Mouse (Mus musculus): ENCODE results near the gene Numa1. TPM values are rescaled to one million over a fixed set of nuclear protein-coding genes. Genes with fewer than 3 reads are reported as not detected.

Numa1 gene
- total RNA-seq, 1 experiment = 91.0 TPM

DNA sequence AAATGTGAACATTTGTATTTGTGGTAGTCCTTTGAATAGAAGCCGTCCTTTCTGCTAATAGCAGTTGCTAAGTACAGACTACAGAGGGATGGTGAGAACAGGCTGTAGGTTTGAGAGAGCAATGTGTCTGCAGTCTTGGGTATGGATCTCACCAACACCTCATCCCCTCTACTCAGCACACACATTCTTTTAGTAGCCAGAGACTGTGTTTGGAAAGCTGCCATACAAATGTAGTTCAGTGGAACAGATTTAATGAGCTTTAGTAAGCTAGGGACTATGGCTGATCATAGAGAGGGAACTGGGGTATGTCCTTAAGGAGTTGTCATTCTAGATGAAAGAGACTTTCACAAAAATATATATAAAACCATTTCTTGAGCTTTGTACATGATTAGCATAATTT is 33.3 kb downstream of the Numa1 start:
- Histone ChIP-seq H3K4me3 (ENCODE audit: insufficient read depth in 1 of 2, low read depth in 1 of 2, low read length in 2 of 2, poor library complexity in 1 of 2, severe bottlenecking in 1 of 2) (no peak overlapping the region), H3K36me3 (ENCODE audit: control insufficient read depth, insufficient read depth, low read length, poor library complexity, severe bottlenecking) (no peaks in the 10 kb centered on the region), H3K9me3 (ENCODE audit: control insufficient read depth, insufficient read depth, low read depth, low read length) (no peaks in the 10 kb centered on the region), H3K9ac (ENCODE audit: insufficient read depth, low read depth, low read length, poor library complexity, severe bottlenecking) (no peak overlapping the region), H3K4me1 (ENCODE audit: control insufficient read depth in 2 of 2, insufficient read depth in 2 of 2, low read length in 2 of 2, poor library complexity in 1 of 2) (peaks cover 3 to 6% of the 10 kb centered on the region in 2 experiments; a peak in 2 of 4 replicates), H3K27ac (ENCODE audit: insufficient read depth, low read depth, low read length, poor library complexity, severe bottlenecking) (no peak overlapping the region)
- in situ Hi-C loops (cut with MboI; ENCODE audit: low sequenced_read_pairs in 2 of 2, unreplicated experiment in 2 of 2) = no loop called here
- no peak for DNase-seq (ENCODE audit: low read depth, low spot score)
- TF ChIP-seq HCFC1 (IDR thresholded peaks at IDR 0.05; ENCODE audit: borderline replicate concordance, insufficient read depth, low read length) = no peak
- no peak for TF ChIP-seq ZNF384 (IDR thresholded peaks at IDR 0.05; ENCODE audit: low read depth, low read length)
- no peak for TF ChIP-seq CHD2 (IDR thresholded peaks at IDR 0.05; ENCODE audit: low read depth, low read length)
- TF ChIP-seq ZC3H11A (IDR thresholded peaks at IDR 0.05; ENCODE audit: borderline replicate concordance, low read depth, low read length) = no peak
- TF ChIP-seq MAFK (IDR thresholded peaks at IDR 0.05; ENCODE audit: insufficient read depth, low read depth, low read length) = no peak

DNA sequence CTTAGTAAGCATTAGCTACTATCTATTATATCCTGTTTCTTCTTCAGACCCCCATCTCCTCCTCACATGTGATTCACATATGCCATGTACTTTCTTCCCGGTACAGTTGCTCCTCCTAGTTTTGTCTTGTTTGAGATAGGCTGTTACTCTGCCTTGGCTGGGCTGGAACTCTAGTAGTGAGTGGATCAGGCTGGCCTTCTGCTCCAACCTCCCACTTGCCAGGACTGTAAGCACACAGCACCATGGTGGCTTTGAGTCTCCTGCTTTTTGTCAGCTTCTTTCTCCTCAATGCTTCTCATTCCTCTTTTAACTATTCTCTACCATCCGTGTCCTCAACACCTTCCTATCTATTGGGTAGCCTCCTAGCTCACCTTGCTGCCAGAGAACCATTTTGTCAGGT is 34.8 kb downstream of the Numa1 start:
- H3K4me3 ChIP-seq (ENCODE audit: insufficient read depth in 1 of 2, low read depth in 1 of 2, low read length in 2 of 2, poor library complexity in 1 of 2, severe bottlenecking in 1 of 2) = no peak overlapping the region
- no peak overlapping the region for H3K9ac ChIP-seq (ENCODE audit: insufficient read depth, low read depth, low read length, poor library complexity, severe bottlenecking)
- H3K27ac ChIP-seq (ENCODE audit: insufficient read depth, low read depth, low read length, poor library complexity, severe bottlenecking) = no peak overlapping the region
- H3K9me3 ChIP-seq (ENCODE audit: control insufficient read depth, insufficient read depth, low read depth, low read length) = no peaks in the 10 kb centered on the region
- H3K4me1 ChIP-seq (ENCODE audit: control insufficient read depth in 2 of 2, insufficient read depth in 2 of 2, low read length in 2 of 2, poor library complexity in 1 of 2) = peaks cover 3 to 6% of the 10 kb centered on the region in 2 experiments; a peak in 2 of 4 replicates
- no peaks in the 10 kb centered on the region for H3K36me3 ChIP-seq (ENCODE audit: control insufficient read depth, insufficient read depth, low read length, poor library complexity, severe bottlenecking)
- DNase-seq (ENCODE audit: low read depth, low spot score) = no peak
- TF ChIP-seq CHD2 (IDR thresholded peaks at IDR 0.05; ENCODE audit: low read depth, low read length) (no peak), HCFC1 (IDR thresholded peaks at IDR 0.05; ENCODE audit: borderline replicate concordance, insufficient read depth, low read length) (no peak), MAFK (IDR thresholded peaks at IDR 0.05; ENCODE audit: insufficient read depth, low read depth, low read length) (no peak), ZC3H11A (IDR thresholded peaks at IDR 0.05; ENCODE audit: borderline replicate concordance, low read depth, low read length) (no peak), ZNF384 (IDR thresholded peaks at IDR 0.05; ENCODE audit: low read depth, low read length) (no peak)
- in situ Hi-C loops (cut with MboI; ENCODE audit: low sequenced_read_pairs in 2 of 2, unreplicated experiment in 2 of 2) = no loop called here

DNA sequence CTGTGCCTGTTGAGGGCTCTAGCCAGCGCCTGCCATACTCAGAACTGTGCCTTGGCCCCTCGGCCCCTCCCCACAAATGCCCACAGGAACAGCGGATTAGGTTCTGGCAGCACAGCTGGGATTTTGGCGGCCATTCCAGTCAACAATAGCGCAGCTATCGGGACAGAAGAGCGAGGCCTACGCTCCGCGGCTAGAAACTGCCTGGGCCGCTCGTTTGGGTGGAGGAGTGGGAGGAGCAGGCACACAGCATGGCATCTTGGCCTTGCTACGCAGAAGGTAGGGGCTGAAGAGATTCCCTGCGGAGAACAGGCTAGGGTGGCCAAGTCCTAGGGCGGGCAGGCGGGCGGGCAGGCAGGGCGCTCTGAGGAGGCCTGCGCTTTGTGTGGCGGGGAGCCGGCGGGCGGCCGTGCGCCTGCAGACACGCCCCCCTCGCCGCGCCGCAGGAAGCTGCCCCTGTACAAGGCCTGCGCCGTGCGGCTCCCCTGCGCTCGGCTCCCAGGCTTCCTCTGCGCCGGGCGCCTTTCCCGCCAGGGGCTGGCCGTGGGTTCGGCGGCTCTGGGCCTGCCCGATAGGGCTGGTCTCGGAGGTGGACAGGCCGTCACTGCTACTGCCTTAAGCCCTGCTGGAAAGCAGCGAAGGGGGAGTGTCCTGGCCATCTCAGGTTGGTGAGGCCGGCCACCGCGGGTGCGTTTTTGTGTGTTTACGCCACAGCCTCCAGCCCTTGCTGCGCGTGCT is 36.0 kb downstream of the Numa1 start:
- peak; percentile 56 for DNase-seq (ENCODE audit: low read depth, low spot score)
- in situ Hi-C loops (cut with MboI; ENCODE audit: low sequenced_read_pairs in 2 of 2, unreplicated experiment in 2 of 2) = no loop called here
- Histone ChIP-seq H3K36me3 (ENCODE audit: control insufficient read depth, insufficient read depth, low read length, poor library complexity, severe bottlenecking) (no peaks in the 10 kb centered on the region), H3K4me1 (ENCODE audit: control insufficient read depth in 2 of 2, insufficient read depth in 2 of 2, low read length in 2 of 2, poor library complexity in 1 of 2) (peaks cover 3 to 6% of the 10 kb centered on the region in 2 experiments; a peak in 1 of 4 replicates), H3K27ac (ENCODE audit: insufficient read depth, low read depth, low read length, poor library complexity, severe bottlenecking) (peak overlapping the region; percentile 45; the same call in 1 of the 2 replicates), H3K9me3 (ENCODE audit: control insufficient read depth, insufficient read depth, low read depth, low read length) (no peaks in the 10 kb centered on the region), H3K4me3 (ENCODE audit: insufficient read depth in 1 of 2, low read depth in 1 of 2, low read length in 2 of 2, poor library complexity in 1 of 2, severe bottlenecking in 1 of 2) (peak overlapping the region; percentile 65 to 86), H3K9ac (ENCODE audit: insufficient read depth, low read depth, low read length, poor library complexity, severe bottlenecking) (peak overlapping the region; percentile 71)
- no peak for TF ChIP-seq CHD2 (IDR thresholded peaks at IDR 0.05; ENCODE audit: low read depth, low read length)
- TF ChIP-seq MAFK (IDR thresholded peaks at IDR 0.05; ENCODE audit: insufficient read depth, low read depth, low read length) = no peak
- no peak for TF ChIP-seq ZNF384 (IDR thresholded peaks at IDR 0.05; ENCODE audit: low read depth, low read length)
- peak; percentile 59; the same call in 1 of the 2 replicates for TF ChIP-seq HCFC1 (IDR thresholded peaks at IDR 0.05; ENCODE audit: borderline replicate concordance, insufficient read depth, low read length)
- TF ChIP-seq ZC3H11A (IDR thresholded peaks at IDR 0.05; ENCODE audit: borderline replicate concordance, low read depth, low read length) = no peak

DNA sequence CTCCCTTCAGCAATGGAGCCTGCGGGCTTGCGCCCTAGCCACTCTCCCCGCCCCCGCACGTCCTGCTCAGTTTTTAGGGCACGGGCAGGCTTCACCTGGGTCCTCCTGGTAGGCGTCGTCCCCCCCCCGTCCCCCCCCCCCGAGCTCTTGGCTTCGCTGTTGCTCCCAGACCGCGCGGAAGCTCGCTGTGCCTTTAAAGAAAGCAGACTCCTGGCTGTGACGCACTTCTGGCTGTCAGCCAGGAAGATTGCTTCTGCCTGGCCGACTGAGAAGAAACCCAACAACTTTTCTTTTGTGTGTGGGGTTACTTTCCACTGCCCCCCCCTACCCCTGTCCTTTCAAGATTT is 36.5 kb downstream of the Numa1 start:
- peak; percentile 35 for DNase-seq (ENCODE audit: low read depth, low spot score)
- H3K4me1 ChIP-seq (ENCODE audit: control insufficient read depth in 2 of 2, insufficient read depth in 2 of 2, low read length in 2 of 2, poor library complexity in 1 of 2) = peaks cover 3 to 6% of the 10 kb centered on the region in 2 experiments; a peak in 1 of 4 replicates
- in situ Hi-C loops (cut with MboI; ENCODE audit: low sequenced_read_pairs in 2 of 2, unreplicated experiment in 2 of 2) = no loop called here

More for the DNA sequence above, 36.5 kb downstream of the Numa1 start:
- no peaks in the 10 kb centered on the region for H3K36me3 ChIP-seq (ENCODE audit: control insufficient read depth, insufficient read depth, low read length, poor library complexity, severe bottlenecking)
- peak overlapping the region; percentile 65 to 86 for H3K4me3 ChIP-seq (ENCODE audit: insufficient read depth in 1 of 2, low read depth in 1 of 2, low read length in 2 of 2, poor library complexity in 1 of 2, severe bottlenecking in 1 of 2)
- H3K9me3 ChIP-seq (ENCODE audit: control insufficient read depth, insufficient read depth, low read depth, low read length) = no peaks in the 10 kb centered on the region
- TF ChIP-seq ZNF384 (IDR thresholded peaks at IDR 0.05; ENCODE audit: low read depth, low read length) = no peak
- no peak for TF ChIP-seq CHD2 (IDR thresholded peaks at IDR 0.05; ENCODE audit: low read depth, low read length)
- H3K9ac ChIP-seq (ENCODE audit: insufficient read depth, low read depth, low read length, poor library complexity, severe bottlenecking) = peak overlapping the region; percentile 71
- peak overlapping the region; percentile 45 for H3K27ac ChIP-seq (ENCODE audit: insufficient read depth, low read depth, low read length, poor library complexity, severe bottlenecking)
